ENCODE assay signal across 12 mouse cellular contexts in the genomic region with DNA sequence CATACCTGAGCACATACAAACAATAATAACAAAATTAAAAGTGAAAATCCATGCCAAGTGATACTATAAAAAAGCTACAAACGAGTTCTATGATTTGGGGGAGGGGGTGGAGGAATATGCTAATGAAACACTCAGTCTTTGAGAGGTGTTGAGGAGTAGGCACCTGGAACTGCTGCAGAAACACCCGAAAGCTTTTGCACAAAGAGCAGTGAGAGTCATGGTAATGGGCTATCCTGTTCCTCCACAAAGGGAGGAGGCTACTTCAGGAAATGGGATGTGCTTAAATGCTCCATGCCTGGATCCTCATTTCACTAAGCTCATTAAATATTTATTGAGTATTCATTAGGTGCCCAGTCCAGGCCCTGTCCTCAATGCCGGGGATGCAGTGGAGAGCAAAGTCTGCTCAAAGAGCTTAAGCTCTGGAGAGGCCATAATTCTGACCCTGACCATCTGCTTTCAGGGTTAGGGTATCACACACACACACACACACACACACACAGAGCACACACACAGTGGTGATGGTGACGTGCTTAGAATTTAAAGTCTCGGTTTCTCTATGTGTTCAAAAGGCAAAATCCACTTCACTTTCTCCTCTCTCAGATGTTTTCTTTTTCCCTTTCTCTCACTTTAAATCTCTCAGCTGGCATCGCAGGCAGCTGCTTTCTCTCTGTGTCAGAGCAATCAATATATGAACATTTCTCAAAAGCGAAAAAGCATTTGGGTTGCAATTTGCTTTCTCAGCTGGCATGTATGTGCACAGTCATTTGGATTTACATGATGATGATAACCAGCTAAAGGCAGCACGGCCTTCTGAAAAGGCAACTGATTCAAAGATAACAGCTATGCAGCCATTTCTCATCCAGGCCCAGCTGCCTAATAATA. TPM values are rescaled to one million over a fixed set of nuclear protein-coding genes. Genes with fewer than 3 reads are reported as not detected.
DNase-seq lines count a peak whose midpoint lies in the region; ATAC-seq lines count a peak whose summit lies in the region.
"Had no signal": no experiment of that assay in that cellular context is flagged by ENCODE, and none has a peak within 500 bp of the region (broad histone marks: within the 10 kb centered on the region; RNA-seq: fewer than 3 reads in every experiment).

No protein-coding gene starts in this region.

- WGBS in embryonic facial prominence, embryonic 11.5 days: 68% methylated on average over 8 of the region's 8 CpGs
- WGBS in embryonic facial prominence, embryonic 10.5 days: 72% methylated on average over 8 of the region's 8 CpGs
- 53% methylated on average over 8 of the region's 8 CpGs for WGBS in hindbrain, embryonic 11.5 days
- 14% methylated on average over 8 of the region's 8 CpGs for WGBS in midbrain, embryonic 16.5 days
- WGBS in intestine, embryonic 16.5 days: 56% methylated on average over 8 of the region's 8 CpGs
- 61% methylated on average over 8 of the region's 8 CpGs for WGBS in kidney, embryonic 15.5 days

- H3K9ac ChIP-seq in embryonic facial prominence, embryonic 11.5 days (replicated peaks; ENCODE audit: low read length): no peak overlapping the region
- no peak overlapping the region for H3K9ac ChIP-seq in hindbrain, embryonic 11.5 days (ENCODE audit: low read depth, low read length)
- 0 out of 2 replicates have a peak overlapping the region, but pooled peaks have one; percentile 5 for H3K9ac ChIP-seq in midbrain, embryonic 16.5 days (ENCODE audit: low read depth, low read length)
- no peak overlapping the region for H3K9ac ChIP-seq in intestine, embryonic 16.5 days (ENCODE audit: low read depth, low read length)
- H3K9ac ChIP-seq in kidney, embryonic 15.5 days: no peak overlapping the region

- DNase-seq in embryonic facial prominence, embryonic 11.5 days (ENCODE audit: low spot score): no peak
- no peak for DNase-seq in embryonic facial prominence, embryonic 10.5 days (ENCODE audit: low spot score)
- peak; percentile 39 for DNase-seq in ZHBTc4 (ENCODE audit: low read depth, low spot score)
- peak; percentile 58 for DNase-seq in hindbrain, embryonic 11.5 days (ENCODE audit: low spot score)
- DNase-seq in gastrocnemius, adult 18-20 months (ENCODE audit: low spot score): no peak
- DNase-seq: adrenal gland, adult 2 months; liver; thymus, postnatal 4 days had no signal

- H3K4me2 ChIP-seq in embryonic facial prominence, embryonic 11.5 days (ENCODE audit: low read depth, low read length): no peak overlapping the region
- no peak overlapping the region for H3K4me2 ChIP-seq in hindbrain, embryonic 11.5 days (replicated peaks; ENCODE audit: low read depth, low read length)
- peak overlapping the region; percentile 24 for H3K4me2 ChIP-seq in midbrain, embryonic 16.5 days (ENCODE audit: low read length)
- H3K4me2 ChIP-seq in intestine, embryonic 16.5 days (ENCODE audit: low read depth, low read length): no peak overlapping the region
- H3K4me2 ChIP-seq in kidney, embryonic 15.5 days: no peak overlapping the region

- ATAC-seq in embryonic facial prominence, embryonic 11.5 days (replicated peaks; ENCODE audit: insufficient number of reproducible peaks, low FRiP score, low TSS enrichment, low read depth): peak; percentile 83; the same call in 1 of the 2 replicates
- peak; percentile 90 for ATAC-seq in hindbrain, embryonic 11.5 days (ENCODE audit: low FRiP score)
- ATAC-seq in midbrain, embryonic 16.5 days: peak; percentile 80
- no peak for ATAC-seq in intestine, embryonic 16.5 days
- no peak for ATAC-seq in kidney, embryonic 15.5 days (replicated peaks; ENCODE audit: low FRiP score)
- ATAC-seq: intestine, postnatal 0 days had no signal

- no peak overlapping the region for H3K4me3 ChIP-seq in embryonic facial prominence, embryonic 11.5 days (ENCODE audit: low read depth, low read length)
- H3K4me3 ChIP-seq in embryonic facial prominence, embryonic 10.5 days: no peak overlapping the region
- no peak overlapping the region for H3K4me3 ChIP-seq in hindbrain, embryonic 11.5 days (ENCODE audit: low read depth, low read length)
- no peak overlapping the region for H3K4me3 ChIP-seq in midbrain, embryonic 16.5 days (ENCODE audit: low read depth, low read length)
- H3K4me3 ChIP-seq in intestine, embryonic 16.5 days (ENCODE audit: low read length): no peak overlapping the region
- no peak overlapping the region for H3K4me3 ChIP-seq in kidney, embryonic 15.5 days (replicated peaks)

- H3K27ac ChIP-seq in embryonic facial prominence, embryonic 11.5 days (replicated peaks; ENCODE audit: low read depth, low read length): no peak overlapping the region
- H3K27ac ChIP-seq in embryonic facial prominence, embryonic 10.5 days (replicated peaks): no peak overlapping the region
- H3K27ac ChIP-seq in hindbrain, embryonic 11.5 days (ENCODE audit: low read depth, low read length): peak overlapping the region; percentile 80
- peak overlapping the region; percentile 75 for H3K27ac ChIP-seq in midbrain, embryonic 16.5 days (ENCODE audit: low read length)
- no peak overlapping the region for H3K27ac ChIP-seq in intestine, embryonic 16.5 days (ENCODE audit: low read length)
- H3K27ac ChIP-seq in kidney, embryonic 15.5 days: no peak overlapping the region

- H3K27me3 ChIP-seq in embryonic facial prominence, embryonic 11.5 days (ENCODE audit: control insufficient read depth, insufficient read depth, low read length): no peaks in the 10 kb centered on the region
- no peaks in the 10 kb centered on the region for H3K27me3 ChIP-seq in embryonic facial prominence, embryonic 10.5 days (replicated peaks; ENCODE audit: low read depth, poor library complexity, severe bottlenecking)
- no peaks in the 10 kb centered on the region for H3K27me3 ChIP-seq in hindbrain, embryonic 11.5 days (ENCODE audit: control insufficient read depth, insufficient read depth, low read length)
- H3K27me3 ChIP-seq in midbrain, embryonic 16.5 days (ENCODE audit: control insufficient read depth, insufficient read depth, low read depth, low read length): no peaks in the 10 kb centered on the region
- H3K27me3 ChIP-seq in intestine, embryonic 16.5 days (replicated peaks; ENCODE audit: control insufficient read depth, insufficient read depth, low read length): no peaks in the 10 kb centered on the region
- no peaks in the 10 kb centered on the region for H3K27me3 ChIP-seq in kidney, embryonic 15.5 days

- no peaks in the 10 kb centered on the region for H3K4me1 ChIP-seq in embryonic facial prominence, embryonic 11.5 days (ENCODE audit: control insufficient read depth, insufficient read depth, low read length)
- 0 out of 2 replicates have a peak, but pooled peaks cover 4% of the 10 kb centered on the region for H3K4me1 ChIP-seq in embryonic facial prominence, embryonic 10.5 days
- H3K4me1 ChIP-seq in hindbrain, embryonic 11.5 days (replicated peaks; ENCODE audit: control insufficient read depth, insufficient read depth, low read length): no peaks in the 10 kb centered on the region
- peaks cover 31% of the 10 kb centered on the region for H3K4me1 ChIP-seq in midbrain, embryonic 16.5 days (ENCODE audit: control insufficient read depth, insufficient read depth, low read length)
- H3K4me1 ChIP-seq in intestine, embryonic 16.5 days (ENCODE audit: control insufficient read depth, insufficient read depth, low read length): no peaks in the 10 kb centered on the region
- H3K4me1 ChIP-seq in kidney, embryonic 15.5 days: 0 out of 2 replicates have a peak, but pooled peaks cover 5% of the 10 kb centered on the region

- no peaks in the 10 kb centered on the region for H3K36me3 ChIP-seq in embryonic facial prominence, embryonic 11.5 days (replicated peaks; ENCODE audit: control insufficient read depth, insufficient read depth, low read depth, low read length)
- no peaks in the 10 kb centered on the region for H3K36me3 ChIP-seq in embryonic facial prominence, embryonic 10.5 days (replicated peaks)
- H3K36me3 ChIP-seq in hindbrain, embryonic 11.5 days (ENCODE audit: control insufficient read depth, insufficient read depth, low read length): no peaks in the 10 kb centered on the region
- H3K36me3 ChIP-seq in midbrain, embryonic 16.5 days (ENCODE audit: control insufficient read depth, insufficient read depth, low read length): no peaks in the 10 kb centered on the region
- no peaks in the 10 kb centered on the region for H3K36me3 ChIP-seq in intestine, embryonic 16.5 days (ENCODE audit: control insufficient read depth, insufficient read depth, low read length)
- H3K36me3 ChIP-seq in kidney, embryonic 15.5 days: no peaks in the 10 kb centered on the region

- no peaks in the 10 kb centered on the region for H3K9me3 ChIP-seq in embryonic facial prominence, embryonic 11.5 days (replicated peaks; ENCODE audit: control insufficient read depth, low read length)
- no peaks in the 10 kb centered on the region for H3K9me3 ChIP-seq in embryonic facial prominence, embryonic 10.5 days
- no peaks in the 10 kb centered on the region for H3K9me3 ChIP-seq in hindbrain, embryonic 11.5 days (ENCODE audit: control insufficient read depth, low read length)
- no peaks in the 10 kb centered on the region for H3K9me3 ChIP-seq in midbrain, embryonic 16.5 days (replicated peaks; ENCODE audit: control insufficient read depth, low read length, poor library complexity, severe bottlenecking)
- H3K9me3 ChIP-seq in intestine, embryonic 16.5 days (ENCODE audit: control insufficient read depth, low read length): no peaks in the 10 kb centered on the region
- no peaks in the 10 kb centered on the region for H3K9me3 ChIP-seq in kidney, embryonic 15.5 days (replicated peaks)

RNA-seq across cellular contexts. Expression of a gene that starts 50.6 kb away (rescaled TPM):
- polyA plus RNA-seq in embryonic facial prominence, embryonic 11.5 days (2014; fragmentation: Nextera tagmentation; extraction: Ambion mirVana): 11.9 and 15.8 TPM in 2 replicates
- 6.6 and 7.2 TPM in 2 replicates for polyA plus RNA-seq in embryonic facial prominence, embryonic 10.5 days (2016; fragmentation: Nextera tagmentation; extraction: Ambion mirVana)
- 67.7 and 72.2 TPM in 2 replicates for polyA plus RNA-seq in hindbrain, embryonic 11.5 days (2014; fragmentation: Nextera tagmentation; extraction: Ambion mirVana)
- polyA plus RNA-seq in midbrain, embryonic 16.5 days (2015; fragmentation: Nextera tagmentation; extraction: Ambion mirVana): 132 and 133 TPM in 2 replicates
- 5.3 and 5.4 TPM in 2 replicates for polyA plus RNA-seq in intestine, embryonic 16.5 days (2015; fragmentation: Nextera tagmentation; extraction: Ambion mirVana)
- total RNA-seq in gastrocnemius, adult 18-20 months (2021): 1 to 10 TPM in 1 of 2 experiments, under 1 TPM in 1; 0.39 to 1.6 TPM
- polyA plus RNA-seq in kidney, embryonic 15.5 days (2015; fragmentation: Nextera tagmentation; extraction: Ambion mirVana): 0.82 and 1.8 TPM in 2 replicates

Comparison
In these comparisons a context has a peak if more than half of its experiments do, and no peak if none do; other contexts are left out.
1. ATAC-seq: peak in embryonic facial prominence, embryonic 11.5 days (single experiment), hindbrain, embryonic 11.5 days (single experiment) and midbrain, embryonic 16.5 days (single experiment); none in intestine, embryonic 16.5 days (single experiment) and kidney, embryonic 15.5 days (single experiment).
2. DNase-seq: peak in ZHBTc4 (single experiment) and hindbrain, embryonic 11.5 days (single experiment); none in embryonic facial prominence, embryonic 11.5 days (single experiment), embryonic facial prominence, embryonic 10.5 days (single experiment) and gastrocnemius, adult 18-20 months (single experiment).
3. H3K27ac ChIP-seq: peak in hindbrain, embryonic 11.5 days (single experiment) and midbrain, embryonic 16.5 days (single experiment); none in embryonic facial prominence, embryonic 11.5 days (single experiment), embryonic facial prominence, embryonic 10.5 days (single experiment), intestine, embryonic 16.5 days (single experiment) and kidney, embryonic 15.5 days (single experiment).